Mouse (Mus musculus): ENCODE measurements around the gene Btf3.

GRCm38 (mm10) chr13:98325034-98325433 lies 8.2 kb upstream of the Btf3 start:
- TF ChIP-seq EP300 (IDR thresholded peaks at IDR 0.05) (no peak), CTCF (IDR thresholded peaks at IDR 0.05) (no peak)

All from lung, postnatal 0 days (tissue).